Mouse (Mus musculus): ENCODE measurements at regions not wholly inside any gene's neighbourhood (a gene's known extent, or its start where the extent isn't known, plus 50 kb on each side); places are given as distances from the start of the nearest gene placed in this dataset.

- Histone ChIP-seq H3K27ac (no peak overlapping the region), H3K9me3 (replicated peaks) (no peaks in the 10 kb centered on the region), H3K27me3 (no peaks in the 10 kb centered on the region), H3K36me3 (no peaks in the 10 kb centered on the region), H3K4me1 (no peaks in the 10 kb centered on the region), H3K4me3 (no peak overlapping the region), H3K9ac (no peak overlapping the region), H3K4me2 (replicated peaks) (no peak overlapping the region)
- 41% methylated on average over 6 of the region's 6 CpGs for whole genome bisulfite sequencing
- no peak for ATAC-seq (ENCODE audit: low FRiP score)
These were observed 161.1 kb upstream of the Vstm2b start for GRCm38 (mm10) chr7:40736971-40737468.

GRCm38 (mm10) chr7:40737496-40737895 lies 160.6 kb upstream of the Vstm2b start:
- 79% methylated on average over 7 of the region's 7 CpGs for WGBS
- no peak overlapping the region for H3K9ac ChIP-seq
- H3K36me3 ChIP-seq, result no peaks in the 10 kb centered on the region
- no peak overlapping the region for H3K4me3 ChIP-seq
- no peak for ATAC-seq (ENCODE audit: low FRiP score)
- H3K27ac ChIP-seq, result no peak overlapping the region
- no peaks in the 10 kb centered on the region for H3K9me3 ChIP-seq (replicated peaks)
- no peak overlapping the region for H3K4me2 ChIP-seq (replicated peaks)
- H3K4me1 ChIP-seq, result no peaks in the 10 kb centered on the region; the same call in 1 of the 2 replicates
- no peaks in the 10 kb centered on the region for H3K27me3 ChIP-seq

- no peaks in the 10 kb centered on the region for H3K9me3 ChIP-seq (replicated peaks)
- WGBS, result 92% methylated on average over 3 of the region's 3 CpGs
- H3K27me3 ChIP-seq, result no peaks in the 10 kb centered on the region
- H3K4me2 ChIP-seq (replicated peaks), result no peak overlapping the region
- H3K4me1 ChIP-seq, result no peaks in the 10 kb centered on the region; the same call in 1 of the 2 replicates
- no peak overlapping the region for H3K4me3 ChIP-seq
- H3K27ac ChIP-seq, result no peak overlapping the region
- H3K9ac ChIP-seq, result no peak overlapping the region
- no peak for ATAC-seq (ENCODE audit: low FRiP score)
- H3K36me3 ChIP-seq, result no peaks in the 10 kb centered on the region
These were observed 160.0 kb upstream of the Vstm2b start for GRCm38 (mm10) chr7:40738174-40738573.

- WGBS, result 58% methylated on average over 4 of the region's 4 CpGs
- 0 out of 2 replicates have a peak, but pooled peaks have one; percentile 22 for ATAC-seq (ENCODE audit: low FRiP score)
These were observed 155.5 kb upstream of the Vstm2b start for GRCm38 (mm10) chr7:40742553-40743151.

GRCm38 (mm10) chr7:40751779-40752178 lies 146.3 kb upstream of the Vstm2b start:
- no peak overlapping the region for H3K27ac ChIP-seq
- H3K4me3 ChIP-seq, result no peak overlapping the region
- no peaks in the 10 kb centered on the region for H3K9me3 ChIP-seq (replicated peaks)
- no peak overlapping the region for H3K4me2 ChIP-seq (replicated peaks)
- H3K9ac ChIP-seq, result no peak overlapping the region
- H3K36me3 ChIP-seq, result no peaks in the 10 kb centered on the region
- no peaks in the 10 kb centered on the region; the same call in 1 of the 2 replicates for H3K4me1 ChIP-seq
- ATAC-seq (ENCODE audit: low FRiP score), result peak; percentile 56; the same call in 1 of the 2 replicates
- WGBS, result 49% methylated on average over 2 of the region's 2 CpGs
- H3K27me3 ChIP-seq, result no peaks in the 10 kb centered on the region

More at GRCm38 (mm10) chr7:40742553-40743151, 155.5 kb upstream of the Vstm2b start:
- no peak overlapping the region for H3K9ac ChIP-seq
- H3K27ac ChIP-seq, result no peak overlapping the region
- no peaks in the 10 kb centered on the region; the same call in 1 of the 2 replicates for H3K4me1 ChIP-seq
- no peaks in the 10 kb centered on the region for H3K27me3 ChIP-seq
- no peak overlapping the region for H3K4me3 ChIP-seq
- no peaks in the 10 kb centered on the region for H3K36me3 ChIP-seq
- H3K4me2 ChIP-seq (replicated peaks), result no peak overlapping the region
- no peaks in the 10 kb centered on the region for H3K9me3 ChIP-seq (replicated peaks)

- Histone ChIP-seq H3K9ac (no peak overlapping the region), H3K4me3 (no peak overlapping the region), H3K4me1 (no peaks in the 10 kb centered on the region; the same call in 1 of the 2 replicates), H3K36me3 (no peaks in the 10 kb centered on the region), H3K27me3 (no peaks in the 10 kb centered on the region), H3K9me3 (replicated peaks) (no peaks in the 10 kb centered on the region), H3K4me2 (replicated peaks) (no peak overlapping the region), H3K27ac (no peak overlapping the region)
- WGBS, result 76% methylated on average over 3 of the region's 3 CpGs
- peak; percentile 40; the same call in 1 of the 2 replicates for ATAC-seq (ENCODE audit: low FRiP score)
These were observed 145.9 kb upstream of the Vstm2b start for GRCm38 (mm10) chr7:40752195-40752594.

DNA sequence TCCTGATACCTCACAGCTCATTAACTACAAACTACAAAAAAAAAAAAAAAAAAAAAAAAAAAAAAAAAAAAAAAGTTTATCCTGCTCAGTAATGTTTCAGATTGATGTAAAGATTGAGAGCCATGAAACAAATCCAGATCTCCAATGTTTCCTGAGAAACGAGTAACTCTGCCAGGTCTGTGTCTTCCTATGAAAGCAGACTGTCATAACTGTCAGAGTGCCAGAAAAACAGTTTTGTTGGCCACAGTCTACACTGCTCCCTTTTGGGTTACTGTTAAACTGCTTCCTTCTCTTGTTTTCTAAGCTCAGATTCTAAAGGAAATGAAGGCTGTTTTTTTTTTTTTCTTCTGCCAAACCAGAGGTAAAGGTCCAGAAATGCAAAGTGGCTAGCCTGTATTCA lies 144.6 kb upstream of the Vstm2b start:
- WGBS, result 64% methylated on average over 1 of the region's 1 CpGs
- no peak overlapping the region for H3K4me2 ChIP-seq (replicated peaks)
- H3K27ac ChIP-seq, result no peak overlapping the region
- H3K4me1 ChIP-seq, result no peaks in the 10 kb centered on the region; the same call in 1 of the 2 replicates
- no peaks in the 10 kb centered on the region for H3K36me3 ChIP-seq
- H3K27me3 ChIP-seq, result no peaks in the 10 kb centered on the region
- no peak for ATAC-seq (ENCODE audit: low FRiP score)
- H3K9ac ChIP-seq, result no peak overlapping the region
- H3K4me3 ChIP-seq, result no peak overlapping the region
- no peaks in the 10 kb centered on the region for H3K9me3 ChIP-seq (replicated peaks)

DNA sequence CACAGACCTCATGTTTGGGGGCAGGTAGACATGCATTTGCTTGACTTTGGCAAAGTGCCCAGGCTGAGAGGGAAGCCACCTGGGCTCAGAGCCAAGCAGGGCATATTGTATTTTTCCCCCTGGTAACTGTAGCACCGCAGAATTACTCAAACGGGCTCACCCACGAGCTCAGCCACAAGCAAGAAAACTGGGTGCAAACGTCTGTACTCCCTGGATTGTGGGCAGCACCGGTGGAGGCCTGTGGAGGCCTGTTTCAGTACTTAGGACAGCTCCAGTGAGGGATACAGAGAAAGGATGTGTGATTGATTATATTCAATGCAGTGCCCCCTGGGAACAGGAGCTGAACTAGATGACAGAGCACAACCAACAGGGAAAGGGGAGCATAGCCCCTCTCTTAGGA lies 135.6 kb upstream of the Vstm2b start:
- H3K27ac ChIP-seq, result no peak overlapping the region
- H3K27me3 ChIP-seq, result no peaks in the 10 kb centered on the region
- no peak overlapping the region for H3K4me3 ChIP-seq
- no peak overlapping the region for H3K4me2 ChIP-seq (replicated peaks)
- no peak overlapping the region for H3K9ac ChIP-seq
- no peaks in the 10 kb centered on the region for H3K36me3 ChIP-seq
- ATAC-seq (ENCODE audit: low FRiP score), result peak; percentile 47; the same call in 1 of the 2 replicates
- H3K4me1 ChIP-seq, result 0 out of 2 replicates have a peak, but pooled peaks cover 4% of the 10 kb centered on the region
- H3K9me3 ChIP-seq (replicated peaks), result no peaks in the 10 kb centered on the region
- 12% methylated on average over 5 of the region's 5 CpGs for WGBS

DNA sequence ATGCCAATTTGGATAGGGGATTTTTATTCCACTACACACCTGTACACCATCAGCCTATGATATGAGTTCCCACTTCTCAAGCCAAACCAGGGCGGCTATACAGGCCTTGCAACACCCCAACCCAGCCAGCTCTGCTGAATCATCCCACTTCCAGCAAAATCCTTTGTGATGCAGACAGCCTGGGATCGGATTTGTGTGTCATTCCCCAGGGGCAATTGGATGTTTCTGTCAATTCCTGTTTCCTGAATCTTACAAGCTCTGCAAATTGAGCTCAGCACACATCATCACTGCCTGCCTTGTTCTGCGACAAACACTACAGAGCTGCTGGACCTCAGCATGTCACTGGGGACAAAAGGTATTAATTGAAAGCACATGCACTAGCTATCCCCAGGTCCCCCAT lies 132.0 kb upstream of the Vstm2b start:
- 47% methylated on average over 3 of the region's 3 CpGs for WGBS

GRCm38 (mm10) chr7:40776220-40776619 lies 121.9 kb upstream of the Vstm2b start:
- H3K36me3 ChIP-seq, result no peaks in the 10 kb centered on the region
- H3K27ac ChIP-seq, result no peak overlapping the region
- H3K4me1 ChIP-seq, result peaks cover 11% of the 10 kb centered on the region; the same call in 1 of the 2 replicates
- no peaks in the 10 kb centered on the region for H3K9me3 ChIP-seq (replicated peaks)
- H3K27me3 ChIP-seq, result no peaks in the 10 kb centered on the region
- 29% methylated on average over 4 of the region's 4 CpGs for WGBS
- H3K4me3 ChIP-seq, result no peak overlapping the region
- H3K4me2 ChIP-seq (replicated peaks), result no peak overlapping the region
- H3K9ac ChIP-seq, result no peak overlapping the region
- ATAC-seq (ENCODE audit: low FRiP score), result no peak

More for the DNA sequence above, 132.0 kb upstream of the Vstm2b start:
- Histone ChIP-seq H3K27ac (no peak overlapping the region), H3K36me3 (no peaks in the 10 kb centered on the region), H3K4me3 (no peak overlapping the region), H3K9ac (no peak overlapping the region), H3K4me2 (replicated peaks) (no peak overlapping the region), H3K4me1 (0 out of 2 replicates have a peak, but pooled peaks cover 4% of the 10 kb centered on the region), H3K27me3 (no peaks in the 10 kb centered on the region), H3K9me3 (replicated peaks) (no peaks in the 10 kb centered on the region)
- ATAC-seq (ENCODE audit: low FRiP score), result no peak

- no peaks in the 10 kb centered on the region for H3K9me3 ChIP-seq (replicated peaks)
- 100% methylated on average over 1 of the region's 1 CpGs for WGBS
- H3K9ac ChIP-seq, result no peak overlapping the region
- no peaks in the 10 kb centered on the region for H3K4me1 ChIP-seq
- no peak overlapping the region for H3K27ac ChIP-seq
- H3K4me3 ChIP-seq, result no peak overlapping the region
- H3K27me3 ChIP-seq, result no peaks in the 10 kb centered on the region
- no peaks in the 10 kb centered on the region for H3K36me3 ChIP-seq
- ATAC-seq (ENCODE audit: low FRiP score), result no peak
- H3K4me2 ChIP-seq (replicated peaks), result no peak overlapping the region
These were observed 113.2 kb upstream of the Vstm2b start for GRCm38 (mm10) chr7:40784906-40785305.

GRCm38 (mm10) chr7:40786758-40787157 lies 111.4 kb upstream of the Vstm2b start:
- H3K27ac ChIP-seq, result no peak overlapping the region
- no peaks in the 10 kb centered on the region for H3K27me3 ChIP-seq
- no peak for ATAC-seq (ENCODE audit: low FRiP score)
- H3K4me1 ChIP-seq, result no peaks in the 10 kb centered on the region
- no peak overlapping the region for H3K4me2 ChIP-seq (replicated peaks)
- H3K9me3 ChIP-seq (replicated peaks), result no peaks in the 10 kb centered on the region
- no peak overlapping the region for H3K4me3 ChIP-seq
- H3K9ac ChIP-seq, result no peak overlapping the region
- H3K36me3 ChIP-seq, result no peaks in the 10 kb centered on the region
- WGBS, result 74% methylated on average over 2 of the region's 2 CpGs

- no peak for ATAC-seq (ENCODE audit: low FRiP score)
- 80% methylated on average over 2 of the region's 2 CpGs for WGBS
- Histone ChIP-seq H3K27me3 (no peaks in the 10 kb centered on the region), H3K36me3 (no peaks in the 10 kb centered on the region), H3K9ac (no peak overlapping the region), H3K4me3 (no peak overlapping the region), H3K4me1 (no peaks in the 10 kb centered on the region), H3K27ac (no peak overlapping the region), H3K9me3 (replicated peaks) (no peaks in the 10 kb centered on the region), H3K4me2 (replicated peaks) (no peak overlapping the region)
These were observed 109.6 kb upstream of the Vstm2b start for GRCm38 (mm10) chr7:40788486-40788885.

Data from hindbrain, embryonic 12.5 days (tissue).